Mouse (Mus musculus): Measurements from ENCODE around the gene Nrxn2.

The Nrxn2 gene

DNA sequence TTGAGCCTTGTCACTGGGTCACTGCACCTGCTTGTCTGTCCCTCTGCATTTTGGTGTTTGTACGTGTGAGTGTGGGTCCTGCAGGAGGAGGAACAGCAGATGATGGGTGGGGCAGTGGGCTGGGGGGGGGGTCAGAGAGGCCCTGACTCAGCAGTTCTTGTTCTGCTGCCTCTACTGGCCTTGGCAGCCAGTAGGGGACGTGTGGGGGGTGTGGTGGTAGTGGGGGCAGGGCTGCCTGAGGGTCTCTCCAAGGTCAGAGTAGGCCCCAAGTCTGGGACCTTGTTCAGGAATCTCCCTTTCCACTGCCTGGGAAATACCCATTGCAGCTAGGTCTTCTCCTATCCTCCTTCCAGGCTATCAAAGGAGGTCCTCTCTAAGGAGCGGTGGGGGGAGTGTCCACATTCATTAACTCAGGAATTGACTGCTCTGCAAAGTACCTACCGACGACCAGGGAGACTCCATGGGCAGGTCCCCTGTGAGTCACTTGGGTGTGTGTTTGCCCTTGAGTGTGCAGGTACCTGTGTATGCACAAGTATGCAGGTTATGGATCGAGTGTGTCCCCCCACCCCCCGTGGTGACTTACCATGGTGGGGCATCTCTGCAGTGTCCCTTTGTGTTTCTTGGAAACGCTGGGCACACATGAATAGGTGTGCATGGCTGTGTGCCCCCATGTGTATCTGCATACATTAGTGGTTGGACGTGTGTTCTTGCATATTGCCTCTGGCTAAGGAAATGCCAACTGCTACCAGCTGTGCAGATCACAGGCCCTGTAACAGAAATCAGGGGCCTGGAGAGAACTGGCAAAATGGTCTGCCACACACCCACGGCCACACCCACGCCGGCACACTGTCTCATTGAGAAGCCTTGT is 1.4 kb upstream of the Nrxn2 start:
- no peak for DNase-seq

DNA sequence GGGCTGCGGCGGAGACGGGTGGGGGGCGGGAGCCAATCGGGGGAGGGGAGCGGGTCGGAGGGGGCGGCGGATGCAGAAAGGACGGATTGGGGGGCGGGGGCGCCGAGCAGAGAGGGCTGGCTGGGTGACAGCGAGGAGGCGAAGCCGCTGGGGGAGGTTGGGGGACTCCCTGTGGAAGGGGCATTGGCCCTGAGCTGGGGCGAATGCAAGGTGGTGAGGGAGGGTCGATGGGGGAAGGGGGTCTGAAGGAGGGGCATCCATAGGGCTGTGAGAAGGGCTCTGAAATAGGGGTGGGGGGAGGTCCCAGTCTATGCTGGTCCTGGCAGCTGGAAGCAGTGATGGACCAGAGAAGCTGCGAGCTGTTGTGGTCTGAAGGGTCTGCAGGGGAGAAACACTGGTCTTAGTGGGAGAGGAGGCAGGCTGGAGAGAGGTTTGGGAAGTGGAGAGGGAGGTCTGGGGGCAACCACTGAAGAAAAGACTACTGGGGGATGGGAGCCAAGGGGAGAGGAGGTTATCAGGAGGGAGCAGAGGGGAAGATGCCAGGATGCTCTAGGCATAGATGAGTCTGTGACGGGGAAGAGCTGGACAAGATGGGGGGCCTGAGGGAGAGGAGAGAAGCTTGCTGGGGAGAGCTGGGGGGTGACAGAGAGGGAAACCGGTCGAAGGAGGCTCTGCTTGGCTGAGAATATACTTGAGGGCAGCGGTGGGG is 607 bp downstream of the Nrxn2 start:
- DNase-seq, result no peak

DNA sequence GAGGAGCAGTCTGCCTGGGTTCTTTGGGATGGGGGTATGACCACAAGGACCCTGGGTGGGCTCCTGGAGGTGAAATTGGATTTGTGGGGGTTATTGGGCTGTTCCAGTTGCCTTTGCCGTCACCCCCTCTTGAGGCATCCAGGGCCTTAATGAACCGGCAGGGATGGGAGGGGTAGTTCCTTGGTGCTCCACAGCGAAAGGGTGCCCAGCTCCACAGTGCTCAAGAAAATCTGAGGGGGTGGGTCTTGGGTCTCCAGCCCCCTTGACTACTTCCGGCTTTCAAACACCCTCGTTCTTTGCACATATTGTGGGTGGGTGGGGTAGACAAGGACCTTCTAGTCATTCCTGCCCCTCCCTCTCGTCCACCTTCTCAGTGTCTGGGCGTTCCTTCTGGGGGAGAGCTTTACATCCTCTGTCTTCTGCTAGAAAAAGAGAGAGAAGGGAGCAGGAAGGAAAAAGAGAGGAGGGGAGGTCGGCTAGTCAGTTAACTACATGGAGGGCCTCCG is 1.3 kb downstream of the Nrxn2 start:
- no peak for DNase-seq

DNA sequence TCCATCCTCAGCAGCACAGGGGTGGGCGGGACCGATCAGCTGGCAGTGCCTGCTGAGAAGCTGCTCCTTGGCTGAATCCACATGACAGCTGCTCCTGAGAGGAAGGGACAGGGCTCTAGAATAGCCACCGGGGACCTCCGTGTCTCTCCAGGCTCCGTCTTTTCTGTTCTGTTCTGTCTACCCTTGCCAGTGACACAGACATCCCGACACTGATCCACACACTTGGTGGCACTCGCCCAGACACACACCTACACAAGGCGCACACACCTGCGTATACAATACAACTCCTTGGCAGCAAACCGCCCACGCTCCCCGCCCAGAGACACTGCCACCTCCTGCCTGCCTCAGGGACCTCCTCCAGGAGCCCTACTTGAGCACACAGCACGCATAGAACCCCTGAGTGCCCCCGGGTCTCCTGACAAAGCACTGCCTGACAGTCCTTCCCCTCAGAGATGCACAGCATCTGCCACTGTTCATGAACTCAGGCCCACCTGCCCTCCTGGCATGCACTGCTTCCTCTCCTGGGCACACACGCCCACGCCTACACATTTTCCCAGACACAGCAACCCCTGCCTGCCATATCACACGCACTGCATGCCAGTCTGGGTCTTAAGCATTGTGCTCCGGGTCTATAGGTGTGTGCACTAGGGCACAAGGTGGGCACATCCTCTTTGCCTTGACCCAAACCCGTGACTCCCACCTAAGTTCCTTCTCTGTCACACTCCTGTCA is 2.1 kb downstream of the Nrxn2 start:
- DNase-seq, result peak; percentile 64 to 68

DNA sequence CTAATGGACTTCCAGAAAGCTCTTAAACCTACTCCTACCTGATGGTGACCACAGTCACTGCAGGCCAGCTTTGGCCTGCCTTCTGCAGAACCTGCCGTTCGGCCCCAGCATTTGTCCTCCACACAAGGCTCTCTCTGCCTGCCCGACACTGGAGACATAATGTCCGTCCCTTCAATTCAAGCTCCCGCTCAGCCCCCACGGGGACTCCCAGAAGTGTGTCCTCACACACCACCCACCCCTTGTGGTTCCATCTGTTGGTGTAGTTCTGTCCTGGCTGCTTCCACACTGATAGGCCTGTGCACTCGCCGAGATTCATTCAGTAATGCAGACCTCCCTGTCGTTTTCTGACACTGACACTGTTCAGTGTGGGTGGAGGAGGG is 2.7 kb downstream of the Nrxn2 start:
- DNase-seq, result no peak

DNA sequence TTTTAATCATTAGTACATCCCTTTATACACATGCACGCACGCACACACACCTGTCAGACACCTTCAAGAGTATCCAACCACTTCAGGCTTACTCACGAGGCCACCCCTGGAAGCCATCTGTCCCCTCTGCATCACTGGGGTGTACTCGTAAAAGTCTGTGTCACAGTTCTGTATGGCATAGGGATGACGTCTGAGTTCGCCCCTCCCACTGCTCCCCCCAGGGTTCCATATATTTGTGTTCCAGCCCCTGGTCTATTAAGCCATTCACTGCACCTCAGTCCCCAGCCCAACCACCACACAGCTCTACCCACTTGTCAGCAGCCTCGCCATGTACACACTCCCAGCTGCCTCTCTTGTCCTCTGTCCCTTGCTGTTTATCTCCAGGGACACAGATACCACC is 3.5 kb downstream of the Nrxn2 start:
- DNase-seq, result no peak

DNA sequence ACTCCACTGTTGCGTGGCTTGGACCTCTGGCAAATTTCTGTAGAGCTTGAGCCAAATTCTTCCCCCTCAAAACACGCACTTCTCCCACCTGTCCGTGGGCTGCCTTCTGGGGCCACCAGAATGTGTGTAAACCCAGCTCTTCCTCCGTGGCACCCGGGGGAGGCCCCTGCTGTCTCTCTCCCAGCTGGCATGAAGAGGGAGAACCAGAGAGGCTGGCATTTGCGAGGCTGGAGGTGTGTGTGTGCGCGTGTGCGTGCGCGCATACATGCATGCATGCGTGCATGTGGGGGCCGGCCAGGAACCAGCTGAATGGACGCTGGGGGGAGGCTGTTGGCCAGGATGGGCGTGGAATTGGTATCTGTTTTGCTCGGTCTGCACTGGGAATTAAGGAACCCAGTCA is 4.7 kb downstream of the Nrxn2 start:
- DNase-seq, result no peak

DNA sequence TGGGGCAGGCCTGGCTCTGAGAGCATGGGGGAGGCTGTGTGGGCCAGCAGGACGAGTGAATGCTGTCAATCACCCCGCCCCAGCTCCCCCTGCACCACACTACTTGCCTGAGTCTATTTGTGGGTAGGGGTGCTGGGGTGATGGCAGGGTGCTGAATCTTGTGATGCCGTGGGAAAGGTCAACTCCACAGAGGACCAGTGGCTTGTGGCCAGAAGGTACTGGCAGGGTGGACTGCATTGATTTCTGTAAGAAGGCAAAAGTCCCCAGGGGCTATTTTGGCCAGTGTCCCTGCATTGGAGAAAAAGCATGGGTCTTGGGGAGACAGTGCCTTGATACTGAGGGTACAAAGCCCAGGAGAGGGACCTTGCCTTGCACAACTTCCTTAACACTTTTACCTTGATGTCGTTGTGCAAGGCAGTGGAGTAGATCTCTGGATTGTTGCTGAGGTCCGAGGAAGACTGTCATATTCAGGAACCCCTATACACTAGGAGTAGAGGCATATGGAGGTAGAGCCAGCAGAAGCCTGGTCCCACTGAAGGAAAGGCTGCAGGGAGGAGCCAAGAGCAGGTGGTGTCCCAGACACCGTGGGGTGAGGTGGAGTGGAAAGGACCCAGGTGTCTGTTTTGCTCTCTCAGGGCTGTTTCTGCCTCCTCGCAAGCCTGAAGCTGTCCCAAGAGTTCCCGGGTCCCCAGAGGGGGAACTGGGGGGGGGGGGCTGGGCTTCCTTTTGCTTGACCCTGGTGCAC is 5.8 kb downstream of the Nrxn2 start:
- DNase-seq, result no peak

DNA sequence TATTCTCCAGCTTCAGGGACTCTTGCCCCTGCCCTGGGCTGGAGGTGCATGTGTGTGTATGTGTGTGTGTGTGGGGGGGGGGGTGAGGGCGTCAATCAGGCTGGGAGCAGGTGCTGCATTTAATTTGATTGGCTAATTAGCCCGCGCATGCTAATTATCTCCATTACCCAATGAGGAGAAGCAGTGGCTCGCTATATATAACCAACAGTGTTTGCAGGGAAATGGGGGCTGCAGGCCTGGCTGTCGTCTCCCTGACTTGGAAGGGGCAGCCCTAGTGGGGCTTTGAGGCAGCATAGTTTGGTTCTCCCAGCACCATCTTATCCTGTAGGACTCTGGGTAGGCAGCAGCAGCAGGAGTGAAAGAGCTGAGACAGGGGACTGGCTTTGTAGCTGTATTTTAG is 7.1 kb downstream of the Nrxn2 start:
- no peak for DNase-seq

DNA sequence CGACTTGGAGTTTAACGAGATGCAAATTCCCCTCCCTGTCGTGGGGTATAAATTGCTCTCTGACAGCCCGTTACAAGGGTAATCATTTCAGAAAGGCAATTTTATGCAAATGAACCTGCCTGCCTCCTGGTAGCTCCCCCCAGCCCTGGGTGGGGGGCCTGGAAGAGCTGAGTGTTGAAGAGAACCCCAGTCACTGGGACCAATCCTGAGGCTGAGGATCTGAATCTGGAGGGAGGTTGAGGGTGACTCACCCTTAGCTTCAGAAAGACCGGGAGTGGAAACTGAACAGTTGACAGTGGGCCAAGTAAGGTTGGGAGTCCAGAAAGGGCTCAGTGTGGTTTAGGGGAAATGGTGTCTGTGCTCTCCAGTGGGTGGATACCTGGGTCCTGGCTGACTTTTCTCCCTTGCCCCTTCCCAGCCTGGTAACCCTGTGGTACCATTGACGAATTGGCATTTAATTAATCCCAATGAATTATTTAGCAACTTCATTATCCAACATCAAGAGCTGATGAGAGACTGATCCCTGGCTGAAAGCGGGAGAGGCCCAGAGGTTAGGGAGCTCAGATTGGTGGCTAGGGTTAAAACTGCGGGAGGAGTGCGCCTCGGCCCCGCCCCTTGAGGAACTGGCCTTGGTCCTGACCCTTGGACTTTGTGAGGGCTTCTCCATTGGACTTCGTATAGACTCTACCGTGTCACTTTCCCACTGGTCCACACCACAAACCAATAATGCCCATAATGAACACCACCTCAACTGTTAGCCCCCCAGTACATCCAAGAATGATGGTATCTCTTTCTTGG is 8.4 kb downstream of the Nrxn2 start:
- peak in 1 of 2 experiments; percentile 62 for DNase-seq

DNA sequence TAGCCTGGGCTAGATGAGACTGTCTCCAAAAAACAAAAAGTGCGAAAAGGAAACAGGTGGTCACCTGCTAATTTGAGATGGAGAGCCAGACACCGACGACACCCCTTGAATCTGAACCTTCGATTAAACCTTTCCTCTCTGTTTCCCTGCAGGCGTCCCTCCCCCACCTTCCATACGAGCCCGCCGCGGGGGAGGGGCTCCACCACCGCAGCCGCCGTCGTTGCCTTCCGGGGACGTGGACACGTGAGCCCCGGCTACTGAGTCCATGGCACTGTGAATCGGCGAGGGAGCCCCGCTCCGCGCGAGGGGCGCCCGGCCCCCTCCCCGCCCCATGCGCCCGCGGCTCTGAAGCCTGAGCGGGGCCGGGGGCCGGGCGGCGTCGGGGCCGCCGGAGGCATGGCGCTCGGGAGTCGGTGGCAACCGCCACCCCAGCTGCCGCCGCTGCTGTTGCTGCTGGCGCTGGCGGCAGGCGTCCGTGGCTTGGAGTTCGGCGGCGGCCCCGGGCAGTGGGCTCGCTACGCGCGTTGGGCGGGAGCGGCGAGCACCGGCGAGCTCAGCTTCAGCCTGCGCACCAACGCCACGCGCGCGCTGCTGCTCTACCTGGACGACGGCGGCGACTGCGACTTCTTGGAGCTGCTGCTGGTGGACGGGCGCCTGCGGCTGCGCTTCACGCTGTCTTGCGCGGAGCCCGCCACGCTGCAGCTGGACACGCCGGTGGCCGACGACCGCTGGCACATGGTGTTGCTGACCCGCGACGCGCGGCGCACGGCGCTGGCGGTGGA is 9.3 kb downstream of the Nrxn2 start:
- no peak for DNase-seq

DNA sequence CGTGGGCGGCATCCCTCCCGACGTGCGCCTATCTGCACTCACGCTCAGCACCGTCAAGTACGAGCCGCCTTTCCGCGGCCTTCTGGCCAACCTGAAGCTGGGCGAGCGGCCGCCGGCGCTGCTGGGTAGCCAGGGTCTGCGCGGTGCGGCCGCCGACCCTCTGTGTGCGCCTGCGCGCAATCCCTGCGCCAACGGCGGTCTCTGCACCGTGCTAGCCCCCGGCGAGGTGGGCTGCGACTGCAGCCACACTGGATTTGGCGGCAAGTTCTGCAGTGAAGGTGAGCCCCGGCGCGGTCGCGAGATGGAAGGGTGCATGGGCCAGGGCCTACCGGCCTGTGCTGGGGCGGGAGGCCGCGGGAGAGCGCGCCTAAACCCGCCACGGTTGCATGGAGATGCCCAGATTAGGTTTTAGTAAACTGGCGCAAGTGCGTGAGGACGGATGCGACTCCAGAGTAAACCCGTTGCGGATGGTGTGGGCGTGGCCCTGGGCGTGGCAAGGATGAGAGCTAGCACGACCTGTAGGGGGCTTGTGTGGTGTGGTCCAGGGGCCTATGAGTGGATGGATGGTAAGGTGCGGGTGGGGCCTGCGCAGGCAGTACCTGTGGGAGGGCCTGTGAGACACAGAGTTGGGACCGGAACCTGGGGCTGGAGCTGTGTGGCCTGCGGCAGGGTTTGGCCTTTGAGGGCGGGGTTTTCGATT is 10.1 kb downstream of the Nrxn2 start:
- DNase-seq, result peak in 1 of 2 experiments; percentile 37

DNA sequence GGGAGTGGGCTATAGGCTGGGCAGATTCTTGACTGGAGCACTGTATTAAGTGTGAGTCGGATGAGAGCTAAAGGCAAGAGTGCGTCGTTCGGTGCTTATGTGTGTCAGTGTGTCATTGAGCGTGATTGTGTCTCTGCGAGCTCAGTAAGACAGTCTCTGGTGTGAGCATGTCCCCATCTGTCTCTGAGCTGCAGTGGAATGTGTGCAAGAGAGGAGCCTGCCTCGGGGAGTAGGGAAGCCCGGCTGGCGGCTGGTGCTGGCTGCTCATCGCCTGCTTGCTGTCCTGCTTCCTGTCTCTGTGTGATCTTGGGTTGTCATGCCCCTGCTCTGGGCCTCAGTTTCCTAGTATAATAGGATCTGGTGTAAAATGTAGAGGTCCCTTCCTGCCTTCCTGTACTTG is 24.5 kb downstream of the Nrxn2 start:
- peak in 1 of 2 experiments; percentile 30 for DNase-seq

DNA sequence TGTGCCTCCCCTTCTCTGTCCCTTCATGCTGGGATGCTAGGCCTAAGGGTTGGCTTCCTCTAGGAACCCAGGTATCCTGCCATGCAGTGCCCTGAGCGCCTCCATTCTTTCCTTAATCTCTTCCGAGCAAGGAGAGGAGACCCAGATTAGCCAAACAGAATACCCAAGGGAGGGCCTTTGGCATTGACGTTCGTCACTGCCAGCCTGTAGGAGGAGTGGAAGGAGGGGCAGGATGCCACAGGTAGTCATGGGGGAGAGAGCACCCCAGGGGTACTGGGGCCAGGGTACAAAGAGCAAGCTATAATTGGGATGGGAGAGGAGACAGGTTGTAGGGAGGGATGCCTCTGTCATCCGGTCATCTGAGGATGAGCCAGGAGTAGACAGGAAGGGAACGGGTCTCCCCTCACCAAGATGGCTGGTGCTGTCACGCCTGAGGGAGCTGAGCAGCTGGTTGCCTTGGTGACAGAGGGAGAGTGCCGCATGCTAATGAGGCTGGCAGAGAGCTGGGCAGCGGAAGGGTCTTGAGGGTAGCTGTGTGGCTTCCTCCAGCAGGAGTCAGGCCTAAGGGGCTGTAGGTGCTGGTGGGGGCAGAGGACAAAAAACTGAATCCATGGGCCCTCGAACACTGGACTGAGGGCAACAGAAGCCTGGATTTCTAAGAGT is 27.4 kb downstream of the Nrxn2 start:
- DNase-seq, result no peak

DNA sequence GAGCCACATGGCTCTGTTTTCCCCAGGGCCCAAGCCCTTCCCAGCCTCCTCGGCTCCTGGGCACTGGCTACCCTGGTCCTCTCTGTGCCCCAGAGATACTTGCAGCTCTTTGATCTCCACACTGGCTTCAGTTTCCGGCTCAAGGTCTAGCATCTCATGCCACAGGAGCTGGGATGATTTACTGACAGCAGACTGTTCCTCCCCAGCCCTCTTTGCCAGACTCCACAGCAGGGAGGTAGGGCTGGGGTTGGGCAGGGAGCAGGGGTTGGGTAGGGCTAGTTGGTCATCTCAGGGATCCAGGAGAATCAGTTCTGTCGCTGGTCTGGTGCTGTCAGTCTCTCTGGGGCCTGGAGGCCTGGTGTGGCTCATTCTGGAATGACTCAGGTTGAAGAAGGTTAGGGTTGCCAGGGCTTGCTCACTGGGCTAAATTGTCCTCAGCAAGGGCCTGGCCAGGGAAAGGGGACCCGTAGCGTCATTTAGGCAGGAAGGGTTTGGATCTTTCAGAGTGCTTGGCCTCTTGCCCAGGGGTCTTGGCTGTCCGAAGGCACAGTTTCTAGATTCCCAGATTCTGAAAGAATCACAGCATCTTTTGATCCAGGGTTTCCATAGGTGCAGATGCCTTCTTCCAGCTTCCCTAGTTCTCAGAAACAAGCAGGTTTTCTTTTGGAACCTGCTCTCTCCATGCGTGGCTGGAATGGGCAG is 28.4 kb downstream of the Nrxn2 start:
- DNase-seq, result peak in 1 of 2 experiments; percentile 21

DNA sequence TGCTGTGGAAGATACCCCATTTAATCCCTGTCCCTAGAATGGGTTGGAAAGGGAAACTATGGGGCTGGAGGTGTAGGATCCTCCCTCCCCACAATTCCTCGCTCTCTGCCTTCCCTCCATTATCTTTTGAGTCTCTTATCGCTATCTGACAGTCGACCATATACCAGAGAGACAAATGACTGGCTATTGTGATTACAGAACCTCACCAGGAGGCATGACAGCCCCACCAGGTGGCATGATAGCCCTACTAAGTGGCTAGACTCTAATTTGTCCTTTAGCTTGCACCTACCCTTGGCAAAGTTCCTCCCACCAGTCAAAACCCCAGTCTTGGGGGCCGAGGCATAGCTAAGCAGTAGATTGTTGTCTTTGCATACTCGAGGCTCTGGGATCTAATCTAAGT is 30.2 kb downstream of the Nrxn2 start:
- DNase-seq, result no peak

DNA sequence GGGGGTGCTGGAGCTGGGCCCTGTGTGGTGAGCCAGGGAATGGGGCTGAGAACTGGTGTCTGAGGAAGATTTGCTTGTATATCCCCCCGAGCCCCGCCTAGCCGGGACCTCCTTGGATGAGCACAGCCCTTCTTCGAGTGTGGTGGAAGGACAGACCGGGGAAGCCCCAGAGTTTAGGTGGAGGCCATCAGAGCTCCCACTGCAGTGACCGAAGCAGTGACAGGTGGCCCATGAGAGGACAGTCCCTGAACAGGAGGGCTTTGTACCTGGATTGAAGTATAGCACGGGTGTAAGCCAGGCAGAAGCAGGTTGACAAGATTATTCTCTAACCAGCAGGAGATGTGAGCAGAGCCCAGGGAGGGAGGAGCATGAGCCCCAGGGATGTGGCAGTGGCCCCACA is 31.3 kb downstream of the Nrxn2 start:
- no peak for DNase-seq

DNA sequence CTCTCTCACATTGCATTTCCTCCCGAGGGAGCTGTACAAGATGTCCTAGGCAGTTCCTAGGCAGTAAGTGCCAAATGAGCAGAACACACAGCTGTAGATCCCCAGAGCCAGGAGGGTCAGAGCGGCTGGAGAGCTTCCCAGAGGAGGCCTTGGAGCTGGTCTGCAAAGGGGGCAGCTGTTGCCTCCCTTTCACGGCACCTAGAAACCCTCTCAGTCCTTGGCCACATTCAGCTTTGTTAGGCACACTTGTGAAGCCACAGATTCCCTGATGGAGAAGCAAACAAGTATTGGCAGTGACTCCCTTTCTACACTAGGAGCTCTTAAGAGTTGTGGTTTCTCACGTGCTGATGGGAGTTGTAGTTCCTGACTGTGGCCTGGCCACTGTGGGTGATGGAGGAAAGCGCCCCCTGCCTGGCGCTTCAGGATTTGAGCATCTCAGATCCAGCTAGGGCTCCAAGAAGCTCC is 33.5 kb downstream of the Nrxn2 start:
- DNase-seq, result peak; percentile 80 to 81
